Mouse (Mus musculus) MEL (cell line): ENCODE measurements around the gene Rasip1. TPM values are rescaled to one million over a fixed set of nuclear protein-coding genes. Genes with fewer than 3 reads are reported as not detected.

Source experiments
- DNase-seq: peaks from one replicate; pipeline ENCODE4 v3.0.0; 2011; ENCODE audit warnings: low read depth, low spot score
- H3K27ac ChIP-seq: 2 replicates; pipeline ENCODE4 v1.5.1; 2012; ENCODE audit warnings: low read depth, mild to moderate bottlenecking, control low read depth, low read length, moderate library complexity; ENCODE audit not compliant: control insufficient read depth
- H3K27me3 ChIP-seq, 2 experiments: fragments of 150-350 bp in 1 of 2; sonication (generic) in 1 of 2; 2 replicates each; pipeline ENCODE4 v1.6.1; 2012; ENCODE audit warnings: low read length in 2 of 2, mild to moderate bottlenecking in 2 of 2, improper control_type of control experiment in 1 of 2, moderate library complexity in 1 of 2; ENCODE audit not compliant: insufficient read depth in 2 of 2, control insufficient read depth in 1 of 2
- H3K36me3 ChIP-seq, 2 experiments: 2 replicates each; pipeline ENCODE4 v1.6.1; 2012 to 2014; ENCODE audit warnings: low read length in 2 of 2, improper control_type of control experiment in 1 of 2, inconsistent platforms in 1 of 2, mild to moderate bottlenecking in 1 of 2; ENCODE audit not compliant: insufficient read depth in 2 of 2, control insufficient read depth in 1 of 2
- H3K4me1 ChIP-seq, 2 experiments: fragments of 150-350 bp in 1 of 2; sonication (generic) in 1 of 2; 2 replicates each; pipeline ENCODE4 v1.6.1; 2012; ENCODE audit warnings: low read length in 2 of 2, improper control_type of control experiment in 1 of 2, mild to moderate bottlenecking in 1 of 2; ENCODE audit not compliant: insufficient read depth in 2 of 2, control insufficient read depth in 1 of 2
- H3K4me3 ChIP-seq, 2 experiments: fragments of 150-350 bp in 1 of 2; sonication (generic) in 1 of 2; 2 replicates each; pipeline ENCODE4 v1.5.1; 2012; ENCODE audit warnings: low read depth in 2 of 2, low read length in 2 of 2, mild to moderate bottlenecking in 2 of 2, moderate library complexity in 2 of 2, control low read depth in 1 of 2, improper control_type of control experiment in 1 of 2; ENCODE audit not compliant: control insufficient read depth in 1 of 2, insufficient read depth in 1 of 2
- H3K79me2 ChIP-seq: 2 replicates; pipeline ENCODE4 v1.6.1; 2012; ENCODE audit warnings: mild to moderate bottlenecking, low read length, moderate library complexity; ENCODE audit not compliant: control insufficient read depth, poor library complexity, insufficient read depth
- H3K9ac ChIP-seq: 2 replicates; pipeline ENCODE4 v1.6.1; 2012; ENCODE audit warnings: low read depth, mild to moderate bottlenecking, control low read depth, low read length, moderate library complexity; ENCODE audit not compliant: control insufficient read depth, poor library complexity, severe bottlenecking
- H3K9me3 ChIP-seq: fragments of 150-350 bp; sonication (generic); replicated peaks from 2 replicates; pipeline ENCODE4 v1.6.1; 2012; ENCODE audit warnings: mild to moderate bottlenecking, low read length, improper control_type of control experiment, moderate library complexity; ENCODE audit not compliant: insufficient read depth
- BHLHE40 ChIP-seq: IDR thresholded peaks from 2 replicates; pipeline ENCODE4 v1.6.1; 2012; ENCODE audit warnings: low read depth, mild to moderate bottlenecking, inconsistent platforms, low read length, improper control_type of control experiment, borderline replicate concordance
- ELF1 ChIP-seq: IDR thresholded peaks from 2 replicates; pipeline ENCODE4 v1.6.1; 2014; ENCODE audit warnings: low read depth, mild to moderate bottlenecking, inconsistent platforms, low read length, improper control_type of control experiment, moderate library complexity
- GABPA ChIP-seq: IDR thresholded peaks from 2 replicates; pipeline ENCODE4 v1.6.1; 2012; ENCODE audit warnings: low read depth, mild to moderate bottlenecking, inconsistent platforms, low read length, improper control_type of control experiment, moderate library complexity
- HCFC1 ChIP-seq: IDR thresholded peaks from 2 replicates; pipeline ENCODE4 v1.6.1; 2012; ENCODE audit warnings: low read depth, mild to moderate bottlenecking, inconsistent platforms, low read length, improper control_type of control experiment, moderate library complexity
- JUND ChIP-seq: IDR thresholded peaks from 2 replicates; pipeline ENCODE4 v1.6.1; 2011; ENCODE audit warnings: low read depth, mild to moderate bottlenecking, improper control_type of control experiment, low read length
- MAFK ChIP-seq: IDR thresholded peaks from 2 replicates; pipeline ENCODE4 v1.6.1; 2011; ENCODE audit warnings: low read depth, mild to moderate bottlenecking, low read length, improper control_type of control experiment, borderline replicate concordance
- MAX ChIP-seq: IDR thresholded peaks from 2 replicates; pipeline ENCODE4 v1.6.1; 2011; ENCODE audit warnings: low read length, improper control_type of control experiment
- MAZ ChIP-seq: IDR thresholded peaks from 2 replicates; pipeline ENCODE4 v1.6.1; 2012; ENCODE audit warnings: low read depth, mild to moderate bottlenecking, inconsistent platforms, low read length, improper control_type of control experiment
- MEF2A ChIP-seq: IDR thresholded peaks from 2 replicates; pipeline ENCODE4 v1.6.1; 2014; ENCODE audit warnings: low read depth, mild to moderate bottlenecking, inconsistent platforms, low read length, improper control_type of control experiment; ENCODE audit not compliant: poor library complexity, insufficient replicate concordance, severe bottlenecking; ENCODE audit errors: extremely low read depth
- MYB ChIP-seq: IDR thresholded peaks from 2 replicates; pipeline ENCODE4 v1.6.1; 2011; ENCODE audit warnings: mild to moderate bottlenecking, low read depth, low read length, improper control_type of control experiment
- MYC ChIP-seq: IDR thresholded peaks from 2 replicates; pipeline ENCODE4 v1.6.1; 2011; ENCODE audit warnings: low read depth, mild to moderate bottlenecking, low read length, improper control_type of control experiment, moderate library complexity
- NELFE ChIP-seq: IDR thresholded peaks from 2 replicates; pipeline ENCODE4 v1.6.1; 2011; ENCODE audit warnings: low read depth, low read length, improper control_type of control experiment
- NRF1 ChIP-seq: IDR thresholded peaks from 2 replicates; pipeline ENCODE4 v1.6.1; 2014; ENCODE audit warnings: low read depth, mild to moderate bottlenecking, inconsistent platforms, low read length, improper control_type of control experiment, moderate library complexity; ENCODE audit not compliant: poor library complexity, insufficient read depth, severe bottlenecking
- POLR2AphosphoS2 ChIP-seq: IDR thresholded peaks from 2 replicates; pipeline ENCODE4 v1.6.1; 2011; ENCODE audit warnings: low read length, improper control_type of control experiment
- RCOR1 ChIP-seq: IDR thresholded peaks from 2 replicates; pipeline ENCODE4 v1.6.1; 2012; ENCODE audit warnings: low read depth, mild to moderate bottlenecking, inconsistent platforms, low read length, improper control_type of control experiment
- SIN3A ChIP-seq: IDR thresholded peaks from 2 replicates; pipeline ENCODE4 v1.6.1; 2012; ENCODE audit warnings: low read length, improper control_type of control experiment, inconsistent platforms
- SMC3 ChIP-seq: IDR thresholded peaks from 2 replicates; pipeline ENCODE4 v1.6.1; 2011; ENCODE audit warnings: low read depth, low read length, improper control_type of control experiment
- TBP ChIP-seq: IDR thresholded peaks from 2 replicates; pipeline ENCODE4 v1.8.0; 2011; ENCODE audit warnings: low read depth, low read length, improper control_type of control experiment
- UBTF ChIP-seq: IDR thresholded peaks from 2 replicates; pipeline ENCODE4 v1.6.1; 2012; ENCODE audit warnings: low read depth, mild to moderate bottlenecking, inconsistent platforms, low read length, improper control_type of control experiment, moderate library complexity, borderline replicate concordance; ENCODE audit not compliant: insufficient read depth
- USF2 ChIP-seq, 2 experiments: IDR thresholded peaks; 2 replicates each; pipeline ENCODE4 v1.6.1; 2011 to 2012; ENCODE audit warnings: improper control_type of control experiment in 2 of 2, low read length in 2 of 2, borderline replicate concordance in 1 of 2, inconsistent platforms in 1 of 2, low read depth in 1 of 2, mild to moderate bottlenecking in 1 of 2; ENCODE audit not compliant: insufficient read depth in 1 of 2
- ZC3H11A ChIP-seq: IDR thresholded peaks from 2 replicates; pipeline ENCODE4 v1.6.1; 2012; ENCODE audit warnings: low read depth, mild to moderate bottlenecking, inconsistent platforms, low read length, improper control_type of control experiment
- ZMIZ1 ChIP-seq: IDR thresholded peaks from 2 replicates; pipeline ENCODE4 v1.6.1; 2012; ENCODE audit warnings: low read depth, mild to moderate bottlenecking, inconsistent platforms, low read length, improper control_type of control experiment, moderate library complexity
- ZNF384 ChIP-seq: IDR thresholded peaks from 2 replicates; pipeline ENCODE4 v1.6.1; 2012; ENCODE audit warnings: low read depth, mild to moderate bottlenecking, inconsistent platforms, low read length, improper control_type of control experiment
- polyA plus RNA-seq, 2 experiments: library from polyadenylated mRNA; stranded (reverse) in 1 of 2; unstranded in 1 of 2; fragments of >175 nt in 1 of 2; fragments of >200 nt in 1 of 2; gene quantifications; 2 replicates each; pipeline versions ENCODE4 v1.2.1 to v1.2.4; 2012; ENCODE audit warnings: low replicate concordance in 2 of 2, low read depth in 1 of 2; ENCODE audit not compliant: insufficient read length in 2 of 2, insufficient read depth in 1 of 2, missing spikeins in 1 of 2
- total RNA-seq: library from RNA; depleted of rRNA; stranded (reverse); fragments of 300-350 nt; gene quantifications from 2 replicates; pipeline ENCODE4 v1.2.3, GENCODE M21; 2012

The Rasip1 gene
- total and polyA plus RNA-seq, 3 experiments = 0.65 to 1.1 TPM; not detected in 1

DNA sequence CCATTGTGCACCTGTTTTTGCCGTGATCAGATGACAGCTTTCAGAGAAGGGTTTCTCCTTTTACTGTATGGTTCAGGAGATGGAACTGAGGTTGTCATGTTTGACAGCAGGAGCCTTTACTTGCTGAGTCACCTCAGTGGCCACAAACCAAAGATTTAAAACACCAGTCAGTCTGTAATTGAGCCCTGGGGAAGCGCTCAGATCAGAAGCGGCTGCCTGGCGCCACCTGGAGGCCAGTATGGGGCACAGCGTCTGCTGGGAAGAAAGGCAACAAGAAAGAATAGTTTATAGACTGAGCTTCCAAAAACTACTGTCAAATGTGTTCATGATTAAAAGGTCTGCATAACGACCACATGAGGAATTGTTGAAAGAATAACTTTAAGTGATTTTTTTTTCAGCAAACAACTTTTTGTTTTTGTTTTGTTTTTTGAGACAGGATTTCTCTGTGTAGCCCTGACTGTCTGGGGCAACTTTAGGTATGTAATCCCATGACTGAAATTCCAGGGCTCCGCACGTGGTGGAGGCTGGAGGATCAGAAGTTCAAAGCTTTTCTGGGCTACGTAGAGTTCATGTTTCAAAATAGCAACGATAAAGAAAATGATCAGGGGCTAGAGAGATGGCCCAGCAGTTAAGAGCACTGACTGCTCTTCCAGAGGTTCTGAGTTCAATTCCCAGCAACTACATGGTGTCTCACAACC lies 34.0 kb upstream of the Rasip1 start (continued):
- TF ChIP-seq MYC = no peak
- peak; percentile 84 for TF ChIP-seq ZC3H11A
- peak; percentile 94 for TF ChIP-seq SMC3
- no peak for TF ChIP-seq UBTF
- TF ChIP-seq HCFC1 = no peak
- no peak for TF ChIP-seq MAZ
- no peak for TF ChIP-seq POLR2AphosphoS2
- no peak for TF ChIP-seq TBP
- peak; percentile 72 for TF ChIP-seq RCOR1
- TF ChIP-seq MAFK = peak; percentile 79; the same call in 1 of the 2 replicates
- TF ChIP-seq ELF1 = no peak
- no peak for TF ChIP-seq NRF1
- no peak for TF ChIP-seq USF2 (IDR thresholded peaks at IDR 0.05; ENCODE audit: borderline replicate concordance in 1 of 2, insufficient read depth in 1 of 2, low read depth in 1 of 2, low read length in 2 of 2)
- TF ChIP-seq, all 39 proteins: peak for 12

DNA sequence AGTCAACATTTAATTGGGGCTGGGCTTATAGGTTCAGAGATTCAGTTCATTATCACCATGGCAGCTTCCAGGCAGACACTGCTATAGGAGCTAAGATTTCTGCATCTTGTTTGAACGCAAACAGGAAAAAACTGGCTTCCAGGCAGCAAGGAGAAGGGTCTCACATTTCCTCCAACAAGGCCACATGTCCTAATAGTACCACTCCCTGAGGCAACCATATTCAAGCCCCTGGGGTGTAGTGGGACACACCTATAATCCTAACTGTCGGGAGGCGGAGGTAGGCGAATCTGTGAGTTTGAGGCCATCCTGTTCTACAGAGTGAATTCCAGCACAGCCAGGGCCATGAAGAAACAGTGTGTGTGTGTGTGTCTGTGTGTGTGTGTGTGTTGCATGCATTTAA lies 32.1 kb upstream of the Rasip1 start:
- Histone ChIP-seq H3K79me2 (no peaks in the 10 kb centered on the region), H3K36me3 (peaks cover 0 to 27% of the 10 kb centered on the region in 2 experiments; a peak in 2 of 4 replicates), H3K27me3 (no peaks in the 10 kb centered on the region), H3K9ac (no peak overlapping the region), H3K4me3 (no peak overlapping the region), H3K27ac (no peak overlapping the region), H3K4me1 (peaks cover 10 to 20% of the 10 kb centered on the region in 2 experiments), H3K9me3 (no peaks in the 10 kb centered on the region)
- no peak for DNase-seq
- TF ChIP-seq ELF1 = no peak
- no peak for TF ChIP-seq SIN3A
- no peak for TF ChIP-seq MEF2A
- no peak for TF ChIP-seq UBTF
- no peak for TF ChIP-seq GABPA
- TF ChIP-seq MAFK = no peak
- TF ChIP-seq NELFE = no peak
- no peak for TF ChIP-seq MAX
- no peak for TF ChIP-seq JUND
- TF ChIP-seq ZMIZ1 = no peak
- no peak for TF ChIP-seq MYB
- no peak for TF ChIP-seq BHLHE40
- no peak for TF ChIP-seq ZNF384
- TF ChIP-seq RCOR1 = no peak
- no peak for TF ChIP-seq HCFC1
